Mouse (Mus musculus) liver, embryonic 14.5 days (tissue): Measurements from ENCODE around the gene Gzmm.

ENCODE experiments used
- CTCF ChIP-seq: IDR thresholded peaks from 2 replicates; pipeline ENCODE4 v1.5.1; 2016; ENCODE audit warnings: antibody characterized with exemption, low read depth, control low read depth
- EP300 ChIP-seq: IDR thresholded peaks from 2 replicates; pipeline ENCODE4 v1.6.1; 2016; ENCODE audit warnings: antibody characterized with exemption, low read depth

- TF ChIP-seq EP300, result no peak
- peak; percentile 52 for TF ChIP-seq CTCF
These were observed 3.2 kb downstream of the Gzmm start for GRCm38 (mm10) chr10:79691986-79692548.
